Mouse (Mus musculus): ENCODE results near the gene Eif3l.

- TF ChIP-seq CTCF (IDR thresholded peaks at IDR 0.05; ENCODE audit: control insufficient read depth, insufficient read depth, low read length) (peak; percentile 51), POLR2A (IDR thresholded peaks at IDR 0.05; ENCODE audit: borderline replicate concordance, control insufficient read depth, low read depth, low read length) (no peak)
These were observed 64.7 kb downstream of the Eif3l start for GRCm38 (mm10) chr15:79139640-79140039.

All from bone marrow, adult 2 months (tissue).